16 mouse cellular contexts compared by ENCODE assay signal in the genomic region with DNA sequence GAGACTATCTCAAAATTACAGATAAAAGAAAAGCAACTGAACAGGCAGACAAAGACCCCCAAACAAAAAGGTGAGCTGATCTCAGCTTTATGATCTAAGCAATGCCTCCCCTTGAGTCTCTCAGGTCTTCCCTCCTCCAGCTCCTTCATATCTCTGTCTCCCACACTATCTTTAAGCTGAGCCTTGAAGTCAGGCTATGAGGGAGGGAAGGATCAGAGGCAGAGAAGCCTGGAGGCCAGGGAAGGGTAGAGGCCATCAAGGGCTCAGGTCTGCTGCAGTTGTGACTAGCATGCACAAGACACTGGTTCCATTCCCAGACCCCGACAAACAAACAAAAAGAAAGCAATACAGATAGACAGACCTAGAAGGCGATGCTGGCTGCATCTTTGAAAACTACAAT.
"Had no signal": no experiment of that assay in that cellular context is flagged by ENCODE, and none has a peak within 500 bp of the region (broad histone marks: within the 10 kb centered on the region; RNA-seq: fewer than 3 reads in every experiment).

No protein-coding gene starts in this region.

- H3K4me3 ChIP-seq: kidney, embryonic 15.5 days; limb, embryonic 15.5 days; megakaryocyte, embryonic 14.5 days; midbrain, embryonic 12.5 days; neural tube, embryonic 13.5 days had no signal

- H3K27ac ChIP-seq: kidney, embryonic 15.5 days; limb, embryonic 15.5 days; macrophage; midbrain, embryonic 12.5 days; neural tube, embryonic 13.5 days had no signal

- H3K4me2 ChIP-seq: kidney, embryonic 15.5 days; limb, embryonic 15.5 days; lung, embryonic 14.5 days; midbrain, embryonic 12.5 days; neural tube, embryonic 13.5 days had no signal

- DNase-seq: kidney, postnatal 25 days; layer of hippocampus, postnatal 36 days; lung, embryonic 14.5 days; lung, postnatal 10 days; right cerebral cortex, postnatal 14 days; thymus, adult 18-20 months; thymus, postnatal 25 days had no signal

- ATAC-seq: inflammation-experienced regulatory T-cells, adult 6 months; intestine, postnatal 0 days; midbrain, embryonic 16.5 days had no signal

- H3K4me1 ChIP-seq: kidney, embryonic 15.5 days; limb, embryonic 15.5 days; midbrain, embryonic 12.5 days had no signal

- H3K27me3 ChIP-seq: kidney, embryonic 15.5 days; limb, embryonic 15.5 days; midbrain, embryonic 12.5 days; neural tube, embryonic 13.5 days had no signal

- H3K9ac ChIP-seq: kidney, embryonic 15.5 days; limb, embryonic 15.5 days; lung, embryonic 14.5 days; midbrain, embryonic 12.5 days; neural tube, embryonic 13.5 days had no signal

- H3K36me3 ChIP-seq: kidney, embryonic 15.5 days; limb, embryonic 15.5 days; midbrain, embryonic 12.5 days; neural tube, embryonic 13.5 days had no signal

- H3K9me3 ChIP-seq: kidney, embryonic 15.5 days; limb, embryonic 15.5 days; megakaryocyte, embryonic 14.5 days; midbrain, embryonic 12.5 days; neural tube, embryonic 13.5 days had no signal
